Mouse (Mus musculus) liver, postnatal 0 days (tissue): ENCODE results near the gene Btbd7.

ENCODE experiments used
- CTCF ChIP-seq: sonication (generic); IDR thresholded peaks from 2 replicates; pipeline ENCODE4 v1.5.1; 2016; ENCODE audit warnings: antibody characterized with exemption, low read depth
- EP300 ChIP-seq: IDR thresholded peaks from 2 replicates; pipeline ENCODE4 v1.6.1; 2016; ENCODE audit warnings: antibody characterized with exemption, low read depth, mild to moderate bottlenecking

DNA sequence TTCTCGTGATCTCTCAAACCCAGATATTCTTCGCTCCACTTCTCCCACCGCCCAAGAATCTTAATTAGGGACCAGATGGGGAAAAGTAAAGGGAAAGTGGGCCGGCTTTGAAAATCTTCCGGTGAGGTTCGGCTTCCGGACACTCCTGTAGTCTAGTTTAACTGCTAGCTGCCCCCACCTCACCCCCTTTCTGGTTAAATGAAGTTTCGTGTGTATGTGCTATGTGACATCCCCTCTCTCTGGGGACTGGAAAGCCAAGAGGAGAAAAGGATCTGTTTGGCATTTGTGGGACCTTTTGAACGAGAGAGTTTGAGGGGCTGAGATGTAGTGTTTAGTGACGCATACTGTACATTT, 119.9 kb downstream of the Btbd7 start, which contains the start of gene Gm20604:
- TF ChIP-seq EP300 (no peak), CTCF (no peak)
